Mouse (Mus musculus): ENCODE measurements around the gene Actr1a.
A peak's percentile ranks its signal among the peaks of the same experiment; 100 is the strongest.

Gene Actr1a

GRCm38 (mm10) chr19:46399886-46400285, 4.3 kb upstream of the Actr1a start:
- no peak for DNase-seq (ENCODE audit: low spot score in 2 of 2)

GRCm38 (mm10) chr19:46399372-46399771, 3.8 kb upstream of the Actr1a start:
- DNase-seq (ENCODE audit: low spot score in 2 of 2), result no peak

- no peak for DNase-seq (ENCODE audit: low spot score in 2 of 2)
Measured at GRCm38 (mm10) chr19:46398401-46398800, 2.9 kb upstream of the Actr1a start.

- DNase-seq (ENCODE audit: low spot score in 2 of 2), result peak in 1 of 2 experiments; percentile 24
Measured at GRCm38 (mm10) chr19:46397436-46398001, 2.0 kb upstream of the Actr1a start.

GRCm38 (mm10) chr19:46396686-46397435, 1.3 kb upstream of the Actr1a start, which contains the start of gene Sufu:
Gene Sufu, plus strand, starts transcription at chr19:46396896.
- DNase-seq (ENCODE audit: low spot score in 2 of 2), result peak; percentile 98

GRCm38 (mm10) chr19:46396109-46396508, 561 bp upstream of the Actr1a start:
- no peak for DNase-seq (ENCODE audit: low spot score in 2 of 2)

- no peak for DNase-seq (ENCODE audit: low spot score in 2 of 2)
Measured at GRCm38 (mm10) chr19:46394712-46395108, 838 bp downstream of the Actr1a start.

GRCm38 (mm10) chr19:46392018-46392417, 3.5 kb downstream of the Actr1a start:
- peak in 1 of 2 experiments; percentile 64 for DNase-seq (ENCODE audit: low spot score in 2 of 2)

GRCm38 (mm10) chr19:46389872-46390271, 5.7 kb downstream of the Actr1a start:
- DNase-seq (ENCODE audit: low spot score in 2 of 2), result peak in 1 of 2 experiments; percentile 32

- DNase-seq (ENCODE audit: low spot score in 2 of 2), result no peak
Measured at GRCm38 (mm10) chr19:46382275-46382674, 13.3 kb downstream of the Actr1a start.

GRCm38 (mm10) chr19:46375891-46376290, 19.7 kb downstream of the Actr1a start:
- DNase-seq (ENCODE audit: low spot score in 2 of 2), result no peak

GRCm38 (mm10) chr19:46375489-46375888, 20.1 kb downstream of the Actr1a start:
- DNase-seq (ENCODE audit: low spot score in 2 of 2), result no peak

- DNase-seq (ENCODE audit: low spot score in 2 of 2), result no peak
Measured at GRCm38 (mm10) chr19:46374477-46375088, 21.0 kb downstream of the Actr1a start.

- DNase-seq (ENCODE audit: low spot score in 2 of 2), result peak in 1 of 2 experiments; percentile 63
Measured at GRCm38 (mm10) chr19:46369204-46369603, 26.3 kb downstream of the Actr1a start.

GRCm38 (mm10) chr19:46367798-46368590, 27.6 kb downstream of the Actr1a start:
- DNase-seq (ENCODE audit: low spot score in 2 of 2), result no peak

- DNase-seq (ENCODE audit: low spot score in 2 of 2), result no peak
Measured at GRCm38 (mm10) chr19:46363294-46364009, 32.1 kb downstream of the Actr1a start.

- DNase-seq (ENCODE audit: low spot score in 2 of 2), result no peak
Measured at GRCm38 (mm10) chr19:46362104-46362503, 33.4 kb downstream of the Actr1a start.

- no peak for DNase-seq (ENCODE audit: low spot score in 2 of 2)
Measured at GRCm38 (mm10) chr19:46358381-46358780, 37.2 kb downstream of the Actr1a start.

- DNase-seq (ENCODE audit: low spot score in 2 of 2), result no peak
Measured at GRCm38 (mm10) chr19:46357344-46358280, 37.9 kb downstream of the Actr1a start.

- peak; percentile 65 to 80 for DNase-seq (ENCODE audit: low spot score in 2 of 2)
Measured at GRCm38 (mm10) chr19:46356701-46357138, 38.8 kb downstream of the Actr1a start.
